Mouse (Mus musculus): ENCODE data around the gene Cant1.

GRCm38 (mm10) chr11:118397806-118398530, 20.9 kb downstream of the Cant1 start:
- TF ChIP-seq CTCF (IDR thresholded peaks at IDR 0.05; ENCODE audit: low read depth) (no peak), EP300 (optimal IDR thresholded peaks at IDR 0.05) (no peak)
